Mouse (Mus musculus) fat pad, adult 2 months (tissue): ENCODE data around the gene Hpse2.

ENCODE experiments used
- DNase-seq: peaks from one replicate; pipeline ENCODE4 v3.0.0-alpha.2; 2011; ENCODE audit warnings: low read depth, low spot score; ENCODE audit errors: extremely low read depth

The Hpse2 gene

DNA sequence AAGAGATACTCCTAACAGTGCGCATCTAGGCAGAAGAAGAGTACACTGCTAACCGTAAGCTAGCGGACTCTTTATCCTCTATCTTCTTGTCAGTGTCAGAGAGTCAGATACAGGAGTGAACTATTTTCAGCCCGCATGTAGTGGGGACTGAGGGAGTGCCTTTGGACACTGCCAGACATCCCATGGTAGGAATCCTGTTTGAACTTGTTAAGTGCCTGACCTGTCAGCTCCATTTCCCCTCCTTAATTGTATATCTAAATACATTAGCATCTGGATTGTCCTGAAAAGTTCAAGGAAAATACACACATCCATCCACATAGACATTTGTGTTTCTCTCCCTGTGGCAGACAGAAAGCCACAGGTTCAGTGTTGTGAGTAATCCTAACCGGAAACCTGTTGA is 531.1 kb downstream of the Hpse2 start:
- DNase-seq, result no peak

- DNase-seq, result no peak
These were observed 532.5 kb downstream of the Hpse2 start for GRCm38 (mm10) chr19:42855649-42856048.

DNA sequence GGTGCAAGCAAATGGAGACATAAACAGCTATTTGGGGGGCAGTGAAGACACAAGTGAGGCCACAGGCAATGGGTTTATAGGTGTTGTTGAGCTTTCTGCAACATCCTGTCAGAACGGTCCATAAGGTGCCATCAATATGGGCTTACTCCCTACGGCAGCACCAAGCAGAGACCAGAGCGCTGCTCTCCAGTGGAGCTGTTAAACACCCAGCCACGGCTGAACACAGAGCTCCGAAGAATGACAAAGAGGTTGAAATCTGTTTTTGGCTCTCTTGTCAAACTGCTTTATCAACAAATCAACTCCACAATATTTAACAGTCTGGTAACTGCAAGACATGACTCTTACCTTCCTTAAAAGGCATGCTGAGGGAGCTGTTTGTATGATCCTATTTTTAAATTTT is 537.7 kb downstream of the Hpse2 start:
- no peak for DNase-seq

- no peak for DNase-seq
These were observed 548.4 kb downstream of the Hpse2 start for GRCm38 (mm10) chr19:42839621-42840294.

DNA sequence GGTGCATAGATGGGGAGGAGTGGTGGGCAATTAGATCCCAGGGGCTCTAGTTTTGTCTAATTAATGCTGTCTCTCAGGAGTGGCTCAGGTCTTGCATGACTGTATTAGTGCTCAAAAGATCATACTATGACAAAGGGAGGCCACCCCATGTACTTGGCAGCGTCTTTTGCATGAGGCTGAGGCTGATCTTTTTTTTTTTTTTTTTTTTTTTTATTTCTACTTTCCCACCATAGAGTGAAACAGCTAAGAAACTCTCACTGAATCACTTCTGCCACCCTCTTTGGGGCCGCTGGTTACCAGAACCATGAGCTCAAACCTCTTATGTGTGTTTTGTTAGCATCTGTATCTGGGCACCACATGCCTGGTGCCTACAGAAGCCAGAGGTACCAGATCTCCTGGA is 549.0 kb downstream of the Hpse2 start:
- DNase-seq, result no peak

GRCm38 (mm10) chr19:42838271-42838670 is 549.9 kb downstream of the Hpse2 start:
- DNase-seq, result no peak

DNA sequence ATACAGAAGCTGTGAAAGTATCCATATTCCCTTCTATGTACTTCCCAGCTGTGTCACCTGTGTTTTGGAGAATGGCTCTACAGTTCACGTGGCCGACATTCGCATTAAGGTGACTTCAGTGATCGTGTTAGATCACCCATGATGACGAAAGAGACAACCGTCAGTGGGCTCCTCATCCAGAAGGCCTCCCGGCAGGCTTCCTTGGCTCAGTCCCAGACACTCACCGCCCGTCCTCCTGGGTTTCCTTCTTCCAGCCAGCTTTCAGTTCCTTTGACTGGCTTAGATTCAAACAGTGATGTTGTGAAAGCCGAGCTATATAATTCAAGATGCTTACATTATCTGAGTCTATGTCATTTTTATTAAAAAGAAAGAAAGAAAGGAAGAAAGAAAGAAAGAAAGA is 550.6 kb downstream of the Hpse2 start:
- no peak for DNase-seq

- no peak for DNase-seq
These were observed 555.0 kb downstream of the Hpse2 start for GRCm38 (mm10) chr19:42833126-42833525.

DNA sequence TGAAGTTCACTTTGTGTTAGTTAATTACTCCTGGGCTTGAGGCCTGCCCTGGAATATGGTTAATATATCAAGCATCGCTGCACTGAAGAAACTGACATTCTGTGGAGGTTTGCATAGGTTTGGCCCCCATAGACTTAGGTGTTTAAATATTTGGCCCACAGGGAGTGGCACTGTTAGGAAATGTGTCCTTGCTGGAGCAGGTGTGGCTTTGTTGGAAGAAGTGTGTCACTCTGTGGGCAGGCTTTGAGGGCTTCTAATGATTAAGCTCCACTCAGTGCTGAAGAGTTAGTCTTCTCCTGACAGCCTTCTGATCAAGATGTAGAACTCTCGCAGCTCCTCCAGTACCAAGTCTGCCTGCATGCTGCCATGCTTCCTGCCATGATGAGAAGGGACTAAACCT is 555.9 kb downstream of the Hpse2 start:
- DNase-seq, result no peak

GRCm38 (mm10) chr19:42829196-42829595 is 559.0 kb downstream of the Hpse2 start:
- no peak for DNase-seq

GRCm38 (mm10) chr19:42827843-42828242 is 560.3 kb downstream of the Hpse2 start:
- no peak for DNase-seq

DNA sequence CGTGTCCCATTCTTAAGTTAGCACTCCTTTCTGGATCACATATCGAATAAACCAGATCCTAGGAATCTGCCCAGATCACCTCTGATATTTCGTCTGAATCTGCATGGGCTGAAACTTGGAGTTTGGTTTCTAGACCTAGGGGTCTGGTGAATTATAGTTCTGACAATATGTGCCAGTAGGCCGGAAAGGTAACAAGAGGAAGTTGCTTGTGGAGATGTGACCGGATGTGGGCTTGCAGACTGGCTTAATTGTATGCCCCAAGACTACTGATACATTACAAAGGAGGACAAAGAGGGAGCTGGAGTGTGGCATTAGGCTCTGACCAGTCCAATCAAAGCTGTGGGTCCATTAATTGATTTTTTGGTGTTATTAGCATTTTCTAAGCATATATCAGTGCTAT is 568.0 kb downstream of the Hpse2 start:
- no peak for DNase-seq

DNA sequence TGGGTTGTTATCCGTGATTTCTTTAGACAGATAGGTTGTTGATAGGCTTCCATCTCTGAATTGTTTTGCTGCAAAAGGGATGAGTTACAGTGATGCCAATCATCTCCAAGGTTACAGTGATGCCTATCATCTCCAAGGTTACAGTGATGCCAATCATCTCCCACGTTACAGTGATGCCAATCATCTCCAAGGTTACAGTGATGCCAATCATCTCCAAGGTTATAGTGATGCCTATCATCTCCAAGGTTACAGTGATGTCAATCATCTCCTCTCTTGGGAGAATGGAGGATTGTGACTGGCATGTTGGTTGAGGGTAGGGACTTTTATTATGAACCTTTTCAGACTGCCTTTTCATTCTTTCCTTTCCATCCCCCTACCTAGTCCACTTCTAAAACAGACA is 570.4 kb downstream of the Hpse2 start:
- DNase-seq, result no peak

- no peak for DNase-seq
These were observed 571.9 kb downstream of the Hpse2 start for GRCm38 (mm10) chr19:42816261-42816660.

- no peak for DNase-seq
These were observed 578.0 kb downstream of the Hpse2 start for GRCm38 (mm10) chr19:42810140-42810539.

DNA sequence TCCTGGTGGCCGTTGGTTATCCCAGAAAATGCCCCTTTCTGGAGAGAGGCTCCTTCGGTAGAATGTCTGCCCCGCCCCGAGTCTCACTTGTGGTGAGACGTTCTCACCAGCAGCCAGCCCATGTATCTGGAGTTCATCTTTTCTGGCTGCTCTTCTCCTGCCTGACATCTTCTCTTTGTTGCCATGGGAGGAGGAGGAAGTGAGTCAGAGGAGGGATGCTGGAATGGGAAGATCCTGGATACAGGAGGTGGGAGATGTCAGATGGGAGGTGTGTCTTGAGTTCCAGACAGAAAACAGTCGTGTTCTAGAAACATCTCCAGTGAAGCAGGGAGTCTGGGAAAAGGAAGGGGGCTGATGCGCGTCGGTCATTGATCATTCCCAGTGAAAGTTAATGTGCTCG is 578.7 kb downstream of the Hpse2 start:
- DNase-seq, result no peak

DNA sequence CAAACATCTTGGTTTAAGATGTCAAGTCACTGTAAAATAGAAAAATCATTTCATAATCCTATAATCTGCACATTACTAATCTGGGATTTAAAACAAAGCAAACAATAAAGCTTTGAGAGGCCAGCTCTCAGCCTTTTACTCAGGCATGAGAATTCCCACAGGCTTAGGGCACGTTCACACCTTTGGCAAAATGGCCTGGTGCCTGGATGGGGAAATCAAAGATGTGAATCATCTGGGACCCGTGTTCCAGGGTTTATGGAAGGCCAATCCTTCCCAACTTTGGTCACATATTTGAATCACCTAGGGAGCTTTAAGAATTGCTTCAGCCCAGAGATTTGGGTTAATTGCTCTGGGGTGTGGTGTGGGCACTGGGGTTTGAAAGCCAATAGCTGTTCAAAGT is 590.3 kb downstream of the Hpse2 start:
- peak; percentile 54 for DNase-seq

DNA sequence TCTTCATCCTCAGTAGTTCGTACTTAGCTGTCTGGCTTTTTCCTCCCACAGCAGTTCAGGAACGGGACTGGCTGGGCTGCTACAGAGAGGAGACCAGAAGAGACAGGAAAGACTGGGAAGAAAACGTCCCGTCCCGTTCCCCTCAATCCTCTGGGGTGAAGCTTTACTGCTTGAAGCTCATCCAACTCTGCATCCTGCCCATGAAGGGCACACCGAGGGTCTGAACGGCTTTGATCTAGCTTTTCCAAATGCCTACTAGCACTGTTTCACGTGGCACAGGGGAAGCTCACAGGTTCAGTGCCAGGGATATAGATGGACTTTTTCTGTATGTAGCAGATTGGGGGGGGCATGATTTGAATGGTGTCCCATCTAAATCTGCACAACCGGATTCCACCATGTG is 592.4 kb downstream of the Hpse2 start:
- DNase-seq, result no peak

DNA sequence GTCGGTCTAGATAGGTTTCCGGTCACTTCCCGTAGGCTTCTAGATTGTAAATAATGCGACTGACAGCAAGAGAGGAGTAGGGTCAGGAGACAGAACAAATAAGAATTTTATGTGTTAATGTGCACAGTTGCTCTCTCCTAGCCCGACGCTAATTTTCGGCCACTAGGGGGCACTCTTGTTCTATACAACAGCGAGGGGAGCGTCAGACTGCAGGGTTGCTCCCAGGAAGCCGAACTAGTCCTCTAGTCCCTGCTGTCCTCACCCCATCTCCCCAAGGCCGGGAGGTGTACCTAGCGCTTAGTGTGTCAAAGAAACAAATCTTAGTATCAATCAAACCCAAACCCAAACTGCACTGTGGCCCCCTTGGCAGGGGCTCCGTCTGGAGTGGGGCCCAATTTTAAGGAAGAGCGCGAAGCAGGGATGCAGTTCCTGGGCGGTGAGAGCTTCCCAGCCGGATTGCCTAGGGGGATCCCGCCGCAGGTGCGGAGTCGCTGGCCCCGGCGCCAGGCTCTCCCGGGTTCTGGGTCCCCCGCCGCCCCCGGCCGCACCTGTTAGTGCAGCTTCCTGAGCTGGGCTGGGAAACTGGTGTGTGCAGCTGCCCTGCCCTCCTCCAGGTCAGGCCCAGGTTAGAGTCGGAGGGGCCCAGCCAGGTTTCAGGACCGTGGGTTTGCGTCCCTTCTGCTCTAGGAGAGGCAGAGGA is 593.1 kb downstream of the Hpse2 start:
- DNase-seq, result no peak

DNA sequence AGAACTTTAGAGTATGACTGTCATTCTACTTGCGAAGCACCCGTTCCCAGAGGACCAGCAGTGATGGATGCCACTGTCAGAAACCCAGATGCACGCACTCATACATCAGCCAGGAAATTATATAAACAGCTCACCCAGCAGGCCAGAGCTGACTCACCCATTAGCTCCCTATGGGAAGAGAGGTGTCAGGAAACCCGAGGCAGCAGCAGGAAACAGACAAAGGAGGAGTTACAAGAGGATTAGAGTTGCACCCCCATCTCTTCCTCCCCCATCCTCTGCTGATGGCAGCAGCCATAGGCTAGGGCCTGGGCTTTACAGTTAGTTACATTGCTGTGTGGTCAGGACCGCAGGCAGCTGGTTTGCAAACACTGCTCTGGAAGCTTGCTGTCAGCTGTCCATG is 599.8 kb downstream of the Hpse2 start:
- no peak for DNase-seq

- DNase-seq, result no peak
These were observed 602.5 kb downstream of the Hpse2 start for GRCm38 (mm10) chr19:42785562-42786220.

GRCm38 (mm10) chr19:42785129-42785528 is 603.0 kb downstream of the Hpse2 start:
- no peak for DNase-seq
